Mouse (Mus musculus) hindbrain, embryonic 10.5 days (tissue): ENCODE results near the gene Prss46. TPM values are rescaled to one million over a fixed set of nuclear protein-coding genes. Genes with fewer than 3 reads are reported as not detected.
A peak's percentile ranks its signal among the peaks of the same experiment; 100 is the strongest.

ENCODE experiments used
- DNase-seq: peaks from one replicate; pipeline ENCODE4 v3.0.0-alpha.2; 2017; ENCODE audit warnings: low spot score
- H3K27ac ChIP-seq: fragments of 300-500 bp; sonication (generic); 2 replicates; pipeline ENCODE4 v1.5.1; 2016; ENCODE audit warnings: mild to moderate bottlenecking, moderate library complexity
- H3K27me3 ChIP-seq: fragments of 300-500 bp; sonication (generic); 2 replicates; pipeline ENCODE4 v1.6.1; 2016; ENCODE audit warnings: mild to moderate bottlenecking; ENCODE audit not compliant: poor library complexity, insufficient read depth, severe bottlenecking
- H3K36me3 ChIP-seq: fragments of 300-500 bp; sonication (generic); 2 replicates; pipeline ENCODE4 v1.6.1; 2016; ENCODE audit warnings: mild to moderate bottlenecking, moderate library complexity
- H3K4me1 ChIP-seq: fragments of 300-500 bp; sonication (generic); replicated peaks from 2 replicates; pipeline ENCODE4 v1.6.1; 2016; ENCODE audit warnings: mild to moderate bottlenecking
- H3K4me3 ChIP-seq: fragments of 300-500 bp; sonication (generic); 2 replicates; pipeline ENCODE4 v1.5.1; 2016; ENCODE audit warnings: mild to moderate bottlenecking, moderate library complexity
- H3K9me3 ChIP-seq: fragments of 300-500 bp; sonication (generic); 2 replicates; pipeline ENCODE4 v1.6.1; 2016; ENCODE audit warnings: mild to moderate bottlenecking, moderate library complexity
- WGBS: fragments of 180-500 bp; shearing (Covaris S2); methylation state at CpG from one replicate; pipeline ENCODE4 v1.1.7; 2016; 5-methylcytosine and 5-hydroxymethylcytosine counted together
- polyA plus RNA-seq: library from polyadenylated mRNA; unstranded; fragments of >200 nt; fragmentation: Nextera tagmentation; extraction: Ambion mirVana; gene quantifications from 2 replicates; pipeline ENCODE4 v1.2.1, GENCODE M21; 2016

Gene Prss46
- polyA plus RNA-seq, 1 experiment from 2014 or later = not detected

GRCm38 (mm10) chr9:110834411-110834810, 9.9 kb upstream of the Prss46 start, which contains the start of gene Prss45:
TSS of gene Prss45 (plus strand) at chr9:110834588.
- Histone ChIP-seq H3K4me1 (peaks cover 16% of the 10 kb centered on the region), H3K36me3 (no peaks in the 10 kb centered on the region), H3K4me3 (peak within 1 kb of the TSS; percentile 13; the same call in 1 of the 2 replicates), H3K9me3 (no peaks in the 10 kb centered on the region), H3K27me3 (peaks cover 5% of the 10 kb centered on the region; the same call in 1 of the 2 replicates), H3K27ac (peak within 1 kb of the TSS; percentile 50)
- 76% methylated on average over 19 of the region's 19 CpGs for WGBS
- no peak for DNase-seq

GRCm38 (mm10) chr9:110834961-110835360, 9.3 kb upstream of the Prss46 start:
- Histone ChIP-seq H3K36me3 (no peaks in the 10 kb centered on the region), H3K27me3 (peaks cover 5% of the 10 kb centered on the region; the same call in 1 of the 2 replicates), H3K9me3 (no peaks in the 10 kb centered on the region), H3K4me1 (peaks cover 16% of the 10 kb centered on the region), H3K27ac (peak overlapping the region; percentile 50), H3K4me3 (peak overlapping the region; percentile 13; the same call in 1 of the 2 replicates)
- no peak for DNase-seq
- 36% methylated on average over 10 of the region's 10 CpGs for WGBS

- Histone ChIP-seq H3K4me1 (peaks cover 23% of the 10 kb centered on the region), H3K27me3 (peaks cover 5% of the 10 kb centered on the region; the same call in 1 of the 2 replicates), H3K9me3 (no peaks in the 10 kb centered on the region), H3K27ac (no peak overlapping the region), H3K4me3 (no peak overlapping the region), H3K36me3 (no peaks in the 10 kb centered on the region)
- DNase-seq = no peak
- WGBS = 65% methylated on average over 2 of the region's 2 CpGs
Measured at GRCm38 (mm10) chr9:110836112-110836511, 8.2 kb upstream of the Prss46 start.

- Histone ChIP-seq H3K27me3 (no peaks in the 10 kb centered on the region), H3K27ac (no peak overlapping the region), H3K4me1 (peaks cover 13% of the 10 kb centered on the region), H3K4me3 (no peak overlapping the region), H3K9me3 (no peaks in the 10 kb centered on the region), H3K36me3 (no peaks in the 10 kb centered on the region)
- DNase-seq = no peak
- WGBS = 71% methylated on average over 6 of the region's 6 CpGs
Measured at GRCm38 (mm10) chr9:110840905-110841304, 3.4 kb upstream of the Prss46 start.

- DNase-seq = no peak
- Histone ChIP-seq H3K36me3 (no peaks in the 10 kb centered on the region), H3K4me1 (peaks cover 7% of the 10 kb centered on the region; the same call in 1 of the 2 replicates), H3K27me3 (no peaks in the 10 kb centered on the region), H3K4me3 (no peak overlapping the region), H3K9me3 (no peaks in the 10 kb centered on the region), H3K27ac (no peak overlapping the region)
- 91% methylated on average over 2 of the region's 2 CpGs for WGBS
Measured at GRCm38 (mm10) chr9:110841438-110841837, 2.9 kb upstream of the Prss46 start.

- H3K4me3 ChIP-seq = no peak overlapping the region
- H3K9me3 ChIP-seq = no peaks in the 10 kb centered on the region
- DNase-seq = no peak
- H3K27me3 ChIP-seq = no peaks in the 10 kb centered on the region
- no peaks in the 10 kb centered on the region; the same call in 1 of the 2 replicates for H3K4me1 ChIP-seq
- H3K27ac ChIP-seq = no peak overlapping the region
- WGBS = 80% methylated on average over 7 of the region's 7 CpGs
- H3K36me3 ChIP-seq = no peaks in the 10 kb centered on the region
Measured at GRCm38 (mm10) chr9:110849162-110849561, 4.9 kb downstream of the Prss46 start.

GRCm38 (mm10) chr9:110855903-110856302, 11.6 kb downstream of the Prss46 start:
- H3K27ac ChIP-seq = no peak overlapping the region
- WGBS = 72% methylated on average over 7 of the region's 7 CpGs
- H3K36me3 ChIP-seq = no peaks in the 10 kb centered on the region
- H3K4me3 ChIP-seq = no peak overlapping the region
- peaks cover 32% of the 10 kb centered on the region for H3K27me3 ChIP-seq
- DNase-seq = no peak
- no peaks in the 10 kb centered on the region for H3K9me3 ChIP-seq
- peaks cover 17% of the 10 kb centered on the region for H3K4me1 ChIP-seq

GRCm38 (mm10) chr9:110856920-110857319, 12.6 kb downstream of the Prss46 start:
- WGBS = 60% methylated on average over 4 of the region's 4 CpGs
- DNase-seq = no peak
- no peaks in the 10 kb centered on the region for H3K9me3 ChIP-seq
- no peak overlapping the region for H3K4me3 ChIP-seq
- H3K4me1 ChIP-seq = peaks cover 17% of the 10 kb centered on the region
- no peaks in the 10 kb centered on the region for H3K36me3 ChIP-seq
- no peak overlapping the region for H3K27ac ChIP-seq
- peaks cover 32% of the 10 kb centered on the region for H3K27me3 ChIP-seq

- Histone ChIP-seq H3K27me3 (peaks cover 32% of the 10 kb centered on the region), H3K9me3 (no peaks in the 10 kb centered on the region), H3K4me1 (peaks cover 17% of the 10 kb centered on the region), H3K36me3 (no peaks in the 10 kb centered on the region), H3K4me3 (peak within 1 kb of the TSS; percentile 47), H3K27ac (peak within 1 kb of the TSS; percentile 47)
- WGBS = 8% methylated on average over 50 of the region's 50 CpGs
- DNase-seq = peak; percentile 43
Measured at GRCm38 (mm10) chr9:110857781-110858472, 13.6 kb downstream of the Prss46 start, which contains the start of gene Prss50. TSS of gene Prss50 (plus strand) at chr9:110857967.

- no peak overlapping the region for H3K4me3 ChIP-seq
- H3K36me3 ChIP-seq = no peaks in the 10 kb centered on the region
- H3K27me3 ChIP-seq = peaks cover 32% of the 10 kb centered on the region
- 54% methylated on average over 5 of the region's 5 CpGs for WGBS
- no peaks in the 10 kb centered on the region for H3K9me3 ChIP-seq
- no peak overlapping the region for H3K27ac ChIP-seq
- DNase-seq = no peak
- peaks cover 17% of the 10 kb centered on the region for H3K4me1 ChIP-seq
Measured at GRCm38 (mm10) chr9:110858523-110858922, 14.2 kb downstream of the Prss46 start.

GRCm38 (mm10) chr9:110858967-110859596, 14.8 kb downstream of the Prss46 start:
- 88% methylated on average over 5 of the region's 5 CpGs for WGBS
- no peak for DNase-seq
- no peaks in the 10 kb centered on the region for H3K9me3 ChIP-seq
- no peak overlapping the region for H3K4me3 ChIP-seq
- H3K27me3 ChIP-seq = peaks cover 32% of the 10 kb centered on the region
- no peak overlapping the region for H3K27ac ChIP-seq
- no peaks in the 10 kb centered on the region for H3K36me3 ChIP-seq
- peaks cover 18% of the 10 kb centered on the region for H3K4me1 ChIP-seq

- 18% methylated on average over 7 of the region's 7 CpGs for WGBS
- Histone ChIP-seq H3K4me1 (peaks cover 32% of the 10 kb centered on the region), H3K36me3 (no peaks in the 10 kb centered on the region), H3K9me3 (no peaks in the 10 kb centered on the region), H3K4me3 (no peak overlapping the region), H3K27me3 (peaks cover 46% of the 10 kb centered on the region), H3K27ac (no peak overlapping the region)
- DNase-seq = peak; percentile 62
Measured at GRCm38 (mm10) chr9:110871030-110871429, 26.7 kb downstream of the Prss46 start.
